Mouse (Mus musculus) activated CD4-positive, CD25-positive, alpha-beta regulatory T cell, adult 4 months (primary cell): ENCODE data around the gene Aass. TPM values are rescaled to one million over a fixed set of nuclear protein-coding genes. Genes with fewer than 3 reads are reported as not detected.
"Not testable (repeated sequence)": the region's sequence is repeated elsewhere in the genome, so short reads cannot be mapped to it uniquely, and the experiment has no call there.

Experiments used
- ATAC-seq: one replicate; pipeline ENCODE4 v1.8.0; 2017
- polyA plus RNA-seq, 2 experiments: library from polyadenylated mRNA; unstranded; fragments of 100-300 nt; shearing (Covaris generic); gene quantifications; one replicate each; pipeline ENCODE4 v1.2.1; 2017

Gene Aass
- not detected for polyA plus RNA-seq

- ATAC-seq, result no peak
Observed at GRCm38 (mm10) chr6:23132573-23133181, at the start of gene Aass. Gene Aass, minus strand, starts transcription at chr6:23132986.

GRCm38 (mm10) chr6:23180096-23180495 lies 47.3 kb upstream of the Aass start:
- no peak for ATAC-seq

- not testable (repeated sequence) for ATAC-seq
Observed at GRCm38 (mm10) chr6:23163824-23164223, 31.0 kb upstream of the Aass start.

GRCm38 (mm10) chr6:23156357-23156756 lies 23.6 kb upstream of the Aass start:
- not testable (repeated sequence) for ATAC-seq

GRCm38 (mm10) chr6:23153112-23153511 lies 20.3 kb upstream of the Aass start:
- no peak for ATAC-seq

- ATAC-seq, result no peak
Observed at GRCm38 (mm10) chr6:23147221-23147620, 14.4 kb upstream of the Aass start.

- ATAC-seq, result no peak
Observed at GRCm38 (mm10) chr6:23143980-23144379, 11.2 kb upstream of the Aass start.

- ATAC-seq, result no peak
Observed at GRCm38 (mm10) chr6:23131015-23131414, 1.8 kb downstream of the Aass start.

- ATAC-seq, result no peak
Observed at GRCm38 (mm10) chr6:23129201-23129600, 3.6 kb downstream of the Aass start.

- no peak for ATAC-seq
Observed at GRCm38 (mm10) chr6:23126706-23127105, 6.1 kb downstream of the Aass start.

- no peak for ATAC-seq
Observed at GRCm38 (mm10) chr6:23125831-23126230, 7.0 kb downstream of the Aass start.

- ATAC-seq, result no peak
Observed at GRCm38 (mm10) chr6:23124823-23125222, 8.0 kb downstream of the Aass start.

GRCm38 (mm10) chr6:23122934-23123333 lies 9.9 kb downstream of the Aass start:
- no peak for ATAC-seq

GRCm38 (mm10) chr6:23114781-23115180 lies 18.0 kb downstream of the Aass start:
- no peak for ATAC-seq

GRCm38 (mm10) chr6:23107069-23107468 lies 25.7 kb downstream of the Aass start:
- ATAC-seq, result no peak

- no peak for ATAC-seq
Observed at GRCm38 (mm10) chr6:23106373-23106772, 26.4 kb downstream of the Aass start.

GRCm38 (mm10) chr6:23090346-23091055 lies 42.3 kb downstream of the Aass start:
- ATAC-seq, result not testable (repeated sequence)

- ATAC-seq, result not testable (repeated sequence)
Observed at GRCm38 (mm10) chr6:23089292-23089691, 43.5 kb downstream of the Aass start.

- ATAC-seq, result no peak
Observed at GRCm38 (mm10) chr6:23084587-23085421, 48.0 kb downstream of the Aass start.

GRCm38 (mm10) chr6:23079991-23080680 lies 52.6 kb downstream of the Aass start:
- no peak for ATAC-seq

GRCm38 (mm10) chr6:23078273-23078672 lies 54.5 kb downstream of the Aass start:
- ATAC-seq, result no peak

- no peak for ATAC-seq
Observed at GRCm38 (mm10) chr6:23076060-23076459, 56.7 kb downstream of the Aass start.

- no peak for ATAC-seq
Observed at GRCm38 (mm10) chr6:23055734-23056133, 77.1 kb downstream of the Aass start.
